Mouse (Mus musculus) heart, postnatal 0 days (tissue): ENCODE measurements at regions not wholly inside any gene's neighbourhood (a gene's known extent, or its start where the extent isn't known, plus 50 kb on each side); places are given as distances from the start of the nearest gene placed in this dataset.
"Not testable (repeated sequence)": the region's sequence is repeated elsewhere in the genome, so short reads cannot be mapped to it uniquely, and the experiment has no call there.

Experiments used
- CTCF ChIP-seq: IDR thresholded peaks from 2 replicates; pipeline ENCODE4 v1.5.1; 2016; ENCODE audit warnings: antibody characterized with exemption, control low read depth, low read depth
- EP300 ChIP-seq: IDR thresholded peaks from 2 replicates; pipeline ENCODE4 v1.6.1; 2016; ENCODE audit warnings: antibody characterized with exemption, low read depth

DNA sequence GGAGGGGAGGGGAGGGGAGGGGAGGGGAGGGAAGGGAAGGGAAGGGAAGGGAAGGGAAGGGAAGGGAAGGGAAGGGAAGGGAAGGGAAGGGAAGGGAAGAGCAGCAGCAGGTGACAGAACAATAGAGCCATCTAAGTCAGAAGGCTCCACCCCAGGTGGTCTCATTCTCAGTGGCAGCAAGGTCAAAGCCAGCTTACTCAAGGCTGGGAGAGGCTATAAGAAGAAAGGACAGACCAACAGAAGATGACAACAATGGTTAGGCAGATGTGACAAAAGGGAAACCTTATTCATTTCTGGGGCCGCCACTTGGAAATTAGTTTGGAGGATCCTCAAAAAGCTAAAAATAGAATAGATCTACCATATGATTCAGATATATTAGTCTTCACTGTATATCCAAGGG is 96.9 kb downstream of the Sem1 start:
- not testable (repeated sequence) for TF ChIP-seq EP300, CTCF
